Mouse (Mus musculus): ENCODE results near the gene Tmed10. TPM values are rescaled to one million over a fixed set of nuclear protein-coding genes. Genes with fewer than 3 reads are reported as not detected.

The Tmed10 gene
- polyA plus RNA-seq, 1 experiment from 2014 or later: 359 TPM

GRCm38 (mm10) chr12:85303256-85303655 is 71.4 kb downstream of the Tmed10 start:
- Histone ChIP-seq H3K4me1 (peaks cover 6% of the 10 kb centered on the region), H3K36me3 (peaks cover 49% of the 10 kb centered on the region), H3K27me3 (replicated peaks) (no peaks in the 10 kb centered on the region), H3K4me2 (no peak overlapping the region), H3K27ac (no peak overlapping the region), H3K4me3 (replicated peaks) (no peak overlapping the region), H3K9me3 (no peaks in the 10 kb centered on the region), H3K9ac (no peak overlapping the region)
- 45% methylated on average over 2 of the region's 2 CpGs for WGBS
- no peak for ATAC-seq (ENCODE audit: insufficient read depth, low FRiP score, low read depth)

DNA sequence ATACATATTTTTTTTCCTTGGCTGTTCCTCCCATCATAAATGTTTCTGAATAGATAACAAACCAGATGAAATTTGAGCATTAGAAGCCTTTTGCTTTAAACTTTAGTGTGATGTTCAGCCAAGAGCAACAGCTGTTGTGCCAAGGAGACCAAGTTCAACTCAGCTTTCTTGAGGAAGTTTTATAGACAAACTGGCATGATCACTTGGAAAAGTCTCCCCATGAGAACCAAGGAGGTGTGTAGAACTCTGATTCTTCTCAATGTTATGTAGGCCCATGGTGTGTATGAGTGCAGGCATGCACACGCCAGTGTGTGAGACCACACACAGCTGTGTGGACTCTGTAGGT is 75.8 kb downstream of the Tmed10 start:
- Histone ChIP-seq H3K27me3 (replicated peaks) (no peaks in the 10 kb centered on the region), H3K36me3 (peaks cover 25% of the 10 kb centered on the region), H3K4me3 (replicated peaks) (no peak overlapping the region), H3K9ac (no peak overlapping the region), H3K4me1 (0 out of 2 replicates have a peak, but pooled peaks cover 5% of the 10 kb centered on the region), H3K9me3 (no peaks in the 10 kb centered on the region), H3K4me2 (no peak overlapping the region), H3K27ac (peak overlapping the region; percentile 35; the same call in 1 of the 2 replicates)
- WGBS: 65% methylated on average over 1 of the region's 1 CpGs
- ATAC-seq (ENCODE audit: insufficient read depth, low FRiP score, low read depth): no peak

- no peak for ATAC-seq (ENCODE audit: insufficient read depth, low FRiP score, low read depth)
- no peak overlapping the region for H3K27ac ChIP-seq
- peaks cover 21% of the 10 kb centered on the region for H3K36me3 ChIP-seq
- 48% methylated on average over 11 of the region's 11 CpGs for WGBS
- H3K27me3 ChIP-seq (replicated peaks): no peaks in the 10 kb centered on the region
- H3K4me1 ChIP-seq: 0 out of 2 replicates have a peak, but pooled peaks cover 5% of the 10 kb centered on the region
- no peak overlapping the region for H3K4me2 ChIP-seq
- no peaks in the 10 kb centered on the region for H3K9me3 ChIP-seq
- no peak overlapping the region for H3K4me3 ChIP-seq (replicated peaks)
- H3K9ac ChIP-seq: no peak overlapping the region
These were observed 76.4 kb downstream of the Tmed10 start for GRCm38 (mm10) chr12:85298127-85298834.

DNA sequence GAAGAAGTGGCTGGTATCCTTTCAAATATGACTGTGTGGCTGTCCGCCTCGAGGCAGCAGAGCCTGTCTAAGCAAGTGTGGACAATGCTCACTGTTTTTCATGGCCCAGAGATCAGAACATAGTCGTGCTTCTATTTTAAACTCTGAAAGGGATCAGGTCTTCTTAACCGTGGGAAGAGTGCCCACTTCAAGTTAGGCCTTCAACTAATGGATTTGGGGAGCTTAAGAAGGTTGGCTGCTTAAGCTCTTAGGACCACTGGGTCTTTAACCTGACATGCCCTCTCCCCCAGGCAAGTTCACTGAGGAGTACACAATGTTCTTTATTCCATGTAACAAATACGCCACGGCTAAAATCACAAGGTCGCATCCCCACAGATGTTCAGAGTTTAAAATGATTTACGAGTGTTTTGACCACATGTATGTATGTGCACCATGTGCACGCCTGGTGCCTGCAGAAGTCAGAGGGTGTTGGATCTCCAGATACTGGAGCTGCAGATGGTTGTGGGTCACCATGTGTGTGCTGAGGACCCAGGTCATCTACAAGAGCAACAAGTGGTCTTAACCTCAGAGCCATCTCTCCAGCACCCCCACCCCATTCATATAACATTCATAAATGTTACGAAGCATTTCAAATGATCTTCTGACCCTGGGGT is 77.2 kb downstream of the Tmed10 start:
- Histone ChIP-seq H3K4me3 (replicated peaks) (no peak overlapping the region), H3K9ac (no peak overlapping the region), H3K4me1 (0 out of 2 replicates have a peak, but pooled peaks cover 5% of the 10 kb centered on the region), H3K27ac (no peak overlapping the region), H3K9me3 (no peaks in the 10 kb centered on the region), H3K36me3 (peaks cover 16% of the 10 kb centered on the region; the same call in 1 of the 2 replicates), H3K27me3 (replicated peaks) (no peaks in the 10 kb centered on the region), H3K4me2 (no peak overlapping the region)
- 67% methylated on average over 10 of the region's 10 CpGs for WGBS
- ATAC-seq (ENCODE audit: insufficient read depth, low FRiP score, low read depth): no peak

DNA sequence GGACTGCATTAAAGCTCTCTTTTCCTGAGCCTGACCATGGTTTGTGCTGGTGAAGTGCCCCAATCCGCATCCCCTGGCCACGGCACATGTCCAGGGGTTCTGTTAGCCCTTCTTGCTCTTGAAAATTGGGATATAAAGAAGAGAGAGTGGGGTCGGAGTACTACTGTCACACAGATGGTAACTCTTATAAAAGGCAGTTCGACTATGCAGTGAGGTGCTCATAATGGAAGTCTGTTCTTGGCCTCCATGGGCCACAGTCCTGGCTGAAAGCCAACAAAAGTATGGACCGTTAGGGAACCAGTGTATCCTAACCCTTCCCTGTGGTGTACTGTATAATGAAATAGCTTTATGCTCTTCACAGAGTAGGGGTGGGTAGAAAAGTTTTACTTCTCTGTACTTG is 77.7 kb downstream of the Tmed10 start:
- 74% methylated on average over 5 of the region's 5 CpGs for WGBS
- no peaks in the 10 kb centered on the region for H3K27me3 ChIP-seq (replicated peaks)
- no peak overlapping the region for H3K9ac ChIP-seq
- H3K4me1 ChIP-seq: 0 out of 2 replicates have a peak, but pooled peaks cover 5% of the 10 kb centered on the region
- no peaks in the 10 kb centered on the region for H3K9me3 ChIP-seq
- no peak overlapping the region for H3K4me3 ChIP-seq (replicated peaks)
- peaks cover 12% of the 10 kb centered on the region; the same call in 1 of the 2 replicates for H3K36me3 ChIP-seq
- ATAC-seq (ENCODE audit: insufficient read depth, low FRiP score, low read depth): no peak
- no peak overlapping the region for H3K4me2 ChIP-seq
- no peak overlapping the region for H3K27ac ChIP-seq

GRCm38 (mm10) chr12:85295506-85295905 is 79.1 kb downstream of the Tmed10 start:
- Histone ChIP-seq H3K36me3 (peaks cover under 1% of the 10 kb centered on the region; the same call in 1 of the 2 replicates), H3K9ac (no peak overlapping the region), H3K4me2 (no peak overlapping the region), H3K27ac (no peak overlapping the region), H3K9me3 (no peaks in the 10 kb centered on the region), H3K27me3 (replicated peaks) (no peaks in the 10 kb centered on the region), H3K4me3 (replicated peaks) (no peak overlapping the region), H3K4me1 (0 out of 2 replicates have a peak, but pooled peaks cover 5% of the 10 kb centered on the region)
- no peak for ATAC-seq (ENCODE audit: insufficient read depth, low FRiP score, low read depth)
- 89% methylated on average over 2 of the region's 2 CpGs for WGBS

- ATAC-seq (ENCODE audit: insufficient read depth, low FRiP score, low read depth): no peak
- H3K9ac ChIP-seq: no peak overlapping the region
These were observed 81.7 kb downstream of the Tmed10 start for GRCm38 (mm10) chr12:85292906-85293305.

GRCm38 (mm10) chr12:85292288-85292687 is 82.4 kb downstream of the Tmed10 start:
- H3K4me2 ChIP-seq: no peak overlapping the region
- 77% methylated on average over 6 of the region's 6 CpGs for WGBS
- no peak for ATAC-seq (ENCODE audit: insufficient read depth, low FRiP score, low read depth)

More at GRCm38 (mm10) chr12:85292906-85293305, 81.7 kb downstream of the Tmed10 start:
- Histone ChIP-seq H3K4me2 (no peak overlapping the region), H3K27me3 (replicated peaks) (no peaks in the 10 kb centered on the region), H3K36me3 (no peaks in the 10 kb centered on the region), H3K27ac (no peak overlapping the region), H3K4me3 (replicated peaks) (no peak overlapping the region), H3K4me1 (peaks cover 14% of the 10 kb centered on the region), H3K9me3 (no peaks in the 10 kb centered on the region)

GRCm38 (mm10) chr12:85291541-85291940 is 83.1 kb downstream of the Tmed10 start:
- no peak overlapping the region for H3K4me2 ChIP-seq
- no peak overlapping the region for H3K27ac ChIP-seq
- no peak overlapping the region for H3K4me3 ChIP-seq (replicated peaks)
- H3K36me3 ChIP-seq: no peaks in the 10 kb centered on the region
- H3K4me1 ChIP-seq: peaks cover 12% of the 10 kb centered on the region
- H3K9ac ChIP-seq: no peak overlapping the region
- H3K9me3 ChIP-seq: no peaks in the 10 kb centered on the region
- H3K27me3 ChIP-seq (replicated peaks): no peaks in the 10 kb centered on the region
- no peak for ATAC-seq (ENCODE audit: insufficient read depth, low FRiP score, low read depth)

More at GRCm38 (mm10) chr12:85292288-85292687, 82.4 kb downstream of the Tmed10 start:
- H3K27me3 ChIP-seq (replicated peaks): no peaks in the 10 kb centered on the region
- no peaks in the 10 kb centered on the region for H3K9me3 ChIP-seq
- no peaks in the 10 kb centered on the region for H3K36me3 ChIP-seq
- peaks cover 12% of the 10 kb centered on the region for H3K4me1 ChIP-seq
- H3K27ac ChIP-seq: no peak overlapping the region
- no peak overlapping the region for H3K9ac ChIP-seq
- H3K4me3 ChIP-seq (replicated peaks): no peak overlapping the region

- Histone ChIP-seq H3K36me3 (no peaks in the 10 kb centered on the region), H3K4me1 (peaks cover 12% of the 10 kb centered on the region), H3K9ac (no peak overlapping the region), H3K4me2 (no peak overlapping the region), H3K27ac (no peak overlapping the region), H3K4me3 (replicated peaks) (no peak overlapping the region), H3K27me3 (replicated peaks) (no peaks in the 10 kb centered on the region), H3K9me3 (no peaks in the 10 kb centered on the region)
- ATAC-seq (ENCODE audit: insufficient read depth, low FRiP score, low read depth): no peak
- 80% methylated on average over 10 of the region's 10 CpGs for WGBS
These were observed 84.0 kb downstream of the Tmed10 start for GRCm38 (mm10) chr12:85290633-85291032.

All from stomach, embryonic 15.5 days (tissue).